Mouse (Mus musculus): ENCODE data around the gene Gprc5b. TPM values are rescaled to one million over a fixed set of nuclear protein-coding genes. Genes with fewer than 3 reads are reported as not detected.

The Gprc5b gene
- under 1 TPM; 0.57 to 0.70 TPM for total RNA-seq (2023)

GRCm38 (mm10) chr7:118995007-118995406 lies at the start of gene Gprc5b:
Gene Gprc5b (minus strand): TSS chr7:118995211.

Other genes with a start within 250 kb of the Gprc5b start
- gene Iqck, start 139.5 kb downstream of the Gprc5b start, total RNA-seq (2023) = under 1 TPM; 0.31 to 0.44 TPM
- gene Knop1, start 139.0 kb downstream of the Gprc5b start, total RNA-seq (2023) = 10 to 100 TPM in 1 of 2 experiments, 1 to 10 TPM in 1; 6.7 to 15.2 TPM
- not detected for gene Gpr139, start 189.4 kb upstream of the Gprc5b start, total RNA-seq (2023)

All from neutrophil, adult 83 days (primary cell).